Mouse (Mus musculus): ENCODE measurements at regions not wholly inside any gene's neighbourhood (a gene's known extent, or its start where the extent isn't known, plus 50 kb on each side); places are given as distances from the start of the nearest gene placed in this dataset.
A peak's percentile ranks its signal among the peaks of the same experiment; 100 is the strongest.
"Not testable (repeated sequence)": the region's sequence is repeated elsewhere in the genome, so short reads cannot be mapped to it uniquely, and the experiment has no call there.

- DNase-seq, result peak in 1 of 2 experiments; percentile 6
Observed at GRCm38 (mm10) chr7:106616932-106617331, 63.5 kb downstream of the Olfr693 start.

- DNase-seq, result no peak
Observed at GRCm38 (mm10) chr7:106612723-106613122, 67.7 kb downstream of the Olfr693 start.

- DNase-seq, result no peak
Observed at GRCm38 (mm10) chr7:106580424-106580823, 100.0 kb downstream of the Olfr693 start.

- not testable (repeated sequence) for DNase-seq
Observed at GRCm38 (mm10) chr7:106568251-106568650, 112.1 kb downstream of the Olfr693 start.

GRCm38 (mm10) chr7:106550881-106551575 is 129.4 kb downstream of the Olfr693 start:
- peak in 1 of 2 experiments; percentile 13 for DNase-seq

GRCm38 (mm10) chr7:106529433-106530102 is 150.8 kb downstream of the Olfr693 start:
- peak; percentile 37 to 48 for DNase-seq

GRCm38 (mm10) chr7:106529023-106529422 is 151.4 kb downstream of the Olfr693 start:
- DNase-seq, result peak; percentile 36 to 55

- DNase-seq, result peak; percentile 18 to 28
Observed at GRCm38 (mm10) chr7:106494851-106495250, 185.5 kb downstream of the Olfr693 start.

All from B cell, adult 2 months (primary cell).